Comparison of ENCODE assay signal across 10 mouse cellular contexts in genomic region chr4:64046831-64047493, GRCm38 (mm10). TPM values are rescaled to one million over a fixed set of nuclear protein-coding genes. Genes with fewer than 3 reads are reported as not detected.
DNase-seq lines count a peak whose midpoint lies in the region; ATAC-seq lines count a peak whose summit lies in the region.
"Had no signal": no experiment of that assay in that cellular context is flagged by ENCODE, and none has a peak within 500 bp of the region (broad histone marks: within the 10 kb centered on the region; RNA-seq: fewer than 3 reads in every experiment).

TSS of gene Tnc (minus strand) at chr4:64047015.

- H3K4me3 ChIP-seq in liver, embryonic 13.5 days (replicated peaks), result no peak within 1 kb of the TSS

- peak within 1 kb of the TSS; percentile 21; the same call in 1 of the 2 replicates for H3K4me2 ChIP-seq in liver, embryonic 13.5 days

- no peak for DNase-seq in thymus, postnatal 0 days (ENCODE audit: low spot score)
- DNase-seq in thymus, adult 18-20 months, result no peak
- DNase-seq in forelimb bud, embryonic 11.5 days (ENCODE audit: low read depth, low spot score), result peak; percentile 62
- DNase-seq in heart, postnatal 25 days (ENCODE audit: low spot score), result peak; percentile 3
- DNase-seq in layer of hippocampus, adult 11-12 months (ENCODE audit: low spot score), result peak; percentile 56
- no peak for DNase-seq in liver, embryonic 13.5 days
- DNase-seq in ovary, postnatal 14 days (ENCODE audit: low spot score), result peak; percentile 30
- DNase-seq in T-cell, adult 2 months (ENCODE audit: low spot score), result no peak

- WGBS in liver, embryonic 13.5 days (ENCODE audit: insufficient replicate concordance), result 4% methylated on average over 26 of the region's 26 CpGs

- H3K4me1 ChIP-seq in liver, embryonic 13.5 days (replicated peaks), result no peaks in the 10 kb centered on the region

- H3K27me3 ChIP-seq in liver, embryonic 13.5 days, result peaks cover 26% of the 10 kb centered on the region; the same call in 1 of the 2 replicates

- intact Hi-C loops in heart, postnatal 25 days (cut with DNase I), result no loop called here

- no peaks in the 10 kb centered on the region for H3K36me3 ChIP-seq in liver, embryonic 13.5 days

- no peak within 1 kb of the TSS for H3K27ac ChIP-seq in liver, embryonic 13.5 days

- H3K9ac ChIP-seq in liver, embryonic 13.5 days, result no peak within 1 kb of the TSS

- H3K9me3 ChIP-seq in liver, embryonic 13.5 days (replicated peaks), result no peaks in the 10 kb centered on the region

- ATAC-seq in liver, embryonic 13.5 days (ENCODE audit: low read depth), result no peak

RNA-seq across cellular contexts. Expression of gene Tnc, which starts in this region (rescaled TPM):
- 119 and 120 TPM in 2 replicates for polyA plus RNA-seq in thymus, postnatal 0 days (2015; fragmentation: Nextera tagmentation; extraction: Ambion mirVana)
- total RNA-seq in heart, postnatal 25 days (2021), result 1 to 10 TPM; 1.0 TPM
- 2.6 and 3.5 TPM in 2 replicates for polyA plus RNA-seq in liver, embryonic 13.5 days (2015; fragmentation: Nextera tagmentation; extraction: Ambion mirVana)
- total RNA-seq: MEL; neutrophil, adult 5-6 weeks had no signal

Comparison
In these comparisons a context has a peak if more than half of its experiments do, and no peak if none do; other contexts are left out.
1. RNA of gene Tnc (polyA plus RNA-seq): 119 to 120 TPM in thymus, postnatal 0 days; 2.6 to 3.5 TPM in liver, embryonic 13.5 days; every median in the first group is over 10 times any median in the second.
2. DNase-seq: peak in forelimb bud, embryonic 11.5 days (single experiment), heart, postnatal 25 days (single experiment), layer of hippocampus, adult 11-12 months (single experiment) and ovary, postnatal 14 days (single experiment); none in thymus, postnatal 0 days (single experiment), thymus, adult 18-20 months (0 of 2), liver, embryonic 13.5 days (single experiment) and T-cell, adult 2 months (single experiment).